Mouse (Mus musculus) kidney, postnatal 0 days (tissue): Measurements from ENCODE around the gene Fam166a. TPM values are rescaled to one million over a fixed set of nuclear protein-coding genes. Genes with fewer than 3 reads are reported as not detected.

Source experiments
- ATAC-seq: fragments of 200-750 bp; cut with Nextera tagmentation; replicated peaks from 2 replicates; pipeline ENCODE4 v1.8.0; 2017; ENCODE audit warnings: low read depth, moderate number of reproducible peaks, moderate TSS enrichment, moderate library complexity; ENCODE audit not compliant: low FRiP score
- DNase-seq: peaks from one replicate; pipeline ENCODE4 v3.0.0-alpha.2; 2016; ENCODE audit warnings: low spot score
- H3K27ac ChIP-seq: fragments of 300-500 bp; sonication (generic); 2 replicates; pipeline ENCODE4 v1.5.1; 2014; ENCODE audit warnings: mild to moderate bottlenecking
- H3K27me3 ChIP-seq: fragments of 300-500 bp; sonication (generic); 2 replicates; pipeline ENCODE4 v1.6.1; 2014; ENCODE audit warnings: low read length, mixed read lengths; ENCODE audit not compliant: insufficient read depth
- H3K36me3 ChIP-seq: fragments of 300-500 bp; sonication (generic); 2 replicates; pipeline ENCODE4 v1.6.1; 2014; ENCODE audit warnings: low read length, mixed read lengths; ENCODE audit not compliant: insufficient read depth
- H3K4me1 ChIP-seq: fragments of 300-500 bp; sonication (generic); replicated peaks from 2 replicates; pipeline ENCODE4 v1.6.1; 2014; ENCODE audit warnings: antibody characterized with exemption, low read length, mixed read lengths; ENCODE audit not compliant: insufficient read depth
- H3K4me2 ChIP-seq: fragments of 300-500 bp; sonication (generic); 2 replicates; pipeline ENCODE4 v1.6.1; 2014; ENCODE audit warnings: mild to moderate bottlenecking, low read length, moderate library complexity, mixed read lengths
- H3K4me3 ChIP-seq: fragments of 300-500 bp; sonication (generic); replicated peaks from 2 replicates; pipeline ENCODE4 v1.5.1; 2014; ENCODE audit warnings: low read depth, low read length
- H3K9ac ChIP-seq: fragments of 300-500 bp; sonication (generic); 2 replicates; pipeline ENCODE4 v1.6.1; 2014; ENCODE audit warnings: low read depth, low read length
- H3K9me3 ChIP-seq: fragments of 300-500 bp; sonication (generic); replicated peaks from 2 replicates; pipeline ENCODE4 v1.6.1; 2016; ENCODE audit warnings: low read length, inconsistent platforms, mixed read lengths
- CTCF ChIP-seq: IDR thresholded peaks from 2 replicates; pipeline ENCODE4 v1.5.1; 2016; ENCODE audit warnings: antibody characterized with exemption, low read depth, mild to moderate bottlenecking, moderate library complexity
- WGBS: fragments of 180-500 bp; shearing (Covaris S2); extraction: QIAGEN DNeasy Blood & Tissue Kit; methylation state at CpG from one replicate; pipeline ENCODE4 v1.1.7; 2014; 5-methylcytosine and 5-hydroxymethylcytosine counted together
- polyA plus RNA-seq: library from polyadenylated mRNA; unstranded; fragments of >200 nt; fragmentation: Nextera tagmentation; extraction: Ambion mirVana; gene quantifications from 2 replicates; pipeline ENCODE4 v1.2.1, GENCODE M21; 2015

Fam166a gene
- polyA plus RNA-seq, 1 experiment from 2014 or later = 0.28 TPM

GRCm38 (mm10) chr2:25173821-25174220, 44.7 kb upstream of the Fam166a start:
- Histone ChIP-seq H3K27ac (no peak overlapping the region), H3K4me2 (no peak overlapping the region), H3K27me3 (no peaks in the 10 kb centered on the region), H3K9ac (no peak overlapping the region), H3K36me3 (no peaks in the 10 kb centered on the region), H3K9me3 (no peaks in the 10 kb centered on the region), H3K4me1 (peaks cover 46% of the 10 kb centered on the region), H3K4me3 (no peak overlapping the region)
- TF ChIP-seq CTCF = no peak
- ATAC-seq (no peak), DNase-seq (no peak)
- 90% methylated on average over 4 of the region's 4 CpGs for WGBS

GRCm38 (mm10) chr2:25174866-25175689, 43.5 kb upstream of the Fam166a start:
- Histone ChIP-seq H3K4me1 (peaks cover 37% of the 10 kb centered on the region), H3K36me3 (no peaks in the 10 kb centered on the region), H3K4me3 (no peak overlapping the region), H3K9ac (no peak overlapping the region), H3K27ac (peak overlapping the region; percentile 27; the same call in 1 of the 2 replicates), H3K27me3 (no peaks in the 10 kb centered on the region), H3K4me2 (no peak overlapping the region), H3K9me3 (no peaks in the 10 kb centered on the region)
- no peak for TF ChIP-seq CTCF
- no peak for ATAC-seq
- 51% methylated on average over 7 of the region's 7 CpGs for WGBS
- DNase-seq = no peak

GRCm38 (mm10) chr2:25175690-25176078, 42.9 kb upstream of the Fam166a start:
- Histone ChIP-seq H3K36me3 (no peaks in the 10 kb centered on the region), H3K4me2 (no peak overlapping the region), H3K9me3 (no peaks in the 10 kb centered on the region), H3K9ac (no peak overlapping the region), H3K27ac (peak overlapping the region; percentile 27; the same call in 1 of the 2 replicates), H3K4me3 (no peak overlapping the region), H3K27me3 (no peaks in the 10 kb centered on the region), H3K4me1 (peaks cover 32% of the 10 kb centered on the region)
- no peak for DNase-seq
- no peak for TF ChIP-seq CTCF
- ATAC-seq = no peak
- WGBS = 84% methylated on average over 4 of the region's 4 CpGs

DNA sequence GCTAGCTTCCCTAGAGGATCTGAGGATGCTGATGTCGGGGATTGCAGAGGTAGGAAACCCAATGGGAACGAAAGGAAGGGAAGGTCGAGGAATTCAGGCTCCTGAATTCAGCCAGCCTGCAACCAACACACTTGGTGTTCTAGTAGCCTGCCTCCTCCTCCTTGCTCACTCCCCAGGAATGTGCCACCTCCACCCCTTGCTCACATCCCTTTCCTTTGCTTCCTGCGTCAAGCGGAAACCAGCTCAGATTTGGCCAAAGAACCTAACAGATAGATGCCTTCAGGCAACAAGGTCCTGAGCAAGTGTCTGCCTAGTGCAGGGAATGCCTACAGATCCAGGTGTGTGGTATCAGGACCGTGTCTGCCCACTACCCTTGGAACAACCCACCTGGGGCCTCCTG, 42.0 kb upstream of the Fam166a start:
- Histone ChIP-seq H3K9me3 (no peaks in the 10 kb centered on the region), H3K27ac (peak overlapping the region; percentile 68), H3K4me1 (peaks cover 32% of the 10 kb centered on the region), H3K4me2 (peak overlapping the region; percentile 4; the same call in 1 of the 2 replicates), H3K9ac (no peak overlapping the region), H3K27me3 (no peaks in the 10 kb centered on the region), H3K36me3 (no peaks in the 10 kb centered on the region), H3K4me3 (no peak overlapping the region)
- WGBS = 38% methylated on average over 6 of the region's 6 CpGs
- peak; percentile 34 for DNase-seq
- no peak for ATAC-seq
- no peak for TF ChIP-seq CTCF

GRCm38 (mm10) chr2:25177076-25177475, 41.5 kb upstream of the Fam166a start:
- H3K27ac ChIP-seq = peak overlapping the region; percentile 68
- H3K36me3 ChIP-seq = no peaks in the 10 kb centered on the region
- H3K9ac ChIP-seq = no peak overlapping the region
- no peak overlapping the region for H3K4me3 ChIP-seq
- TF ChIP-seq CTCF = no peak
- H3K9me3 ChIP-seq = no peaks in the 10 kb centered on the region
- DNase-seq = peak; percentile 21
- no peak for ATAC-seq
- peaks cover 32% of the 10 kb centered on the region for H3K4me1 ChIP-seq
- peak overlapping the region; percentile 4; the same call in 1 of the 2 replicates for H3K4me2 ChIP-seq
- WGBS = 16% methylated on average over 4 of the region's 4 CpGs
- no peaks in the 10 kb centered on the region for H3K27me3 ChIP-seq

- Histone ChIP-seq H3K27me3 (no peaks in the 10 kb centered on the region), H3K4me3 (no peak overlapping the region), H3K4me2 (peak overlapping the region; percentile 4; the same call in 1 of the 2 replicates), H3K4me1 (peaks cover 32% of the 10 kb centered on the region), H3K36me3 (no peaks in the 10 kb centered on the region), H3K9ac (no peak overlapping the region), H3K27ac (peak overlapping the region; percentile 68), H3K9me3 (no peaks in the 10 kb centered on the region)
- WGBS = 2% methylated on average over 6 of the region's 6 CpGs
- no peak for TF ChIP-seq CTCF
- peak; percentile 79 for DNase-seq
- peak; percentile 27; the same call in 1 of the 2 replicates for ATAC-seq
These were observed 40.9 kb upstream of the Fam166a start for GRCm38 (mm10) chr2:25177685-25178084.
